Mouse (Mus musculus) gastrocnemius, postnatal 10 days (tissue): Measurements from ENCODE around the gene Sephs2. TPM values are rescaled to one million over a fixed set of nuclear protein-coding genes. Genes with fewer than 3 reads are reported as not detected.

Experiments
- DNase-seq: peaks from one replicate; pipeline ENCODE4 v3.0.0; 2021; ENCODE audit warnings: mixed read lengths
- total RNA-seq, 2 experiments: library from RNA; stranded (reverse); gene quantifications; 2 replicates each; pipeline ENCODE4 v1.2.3; 2021

Gene Sephs2
- total RNA-seq, 2 experiments from 2014 or later: 19.5 to 20.5 TPM

DNA sequence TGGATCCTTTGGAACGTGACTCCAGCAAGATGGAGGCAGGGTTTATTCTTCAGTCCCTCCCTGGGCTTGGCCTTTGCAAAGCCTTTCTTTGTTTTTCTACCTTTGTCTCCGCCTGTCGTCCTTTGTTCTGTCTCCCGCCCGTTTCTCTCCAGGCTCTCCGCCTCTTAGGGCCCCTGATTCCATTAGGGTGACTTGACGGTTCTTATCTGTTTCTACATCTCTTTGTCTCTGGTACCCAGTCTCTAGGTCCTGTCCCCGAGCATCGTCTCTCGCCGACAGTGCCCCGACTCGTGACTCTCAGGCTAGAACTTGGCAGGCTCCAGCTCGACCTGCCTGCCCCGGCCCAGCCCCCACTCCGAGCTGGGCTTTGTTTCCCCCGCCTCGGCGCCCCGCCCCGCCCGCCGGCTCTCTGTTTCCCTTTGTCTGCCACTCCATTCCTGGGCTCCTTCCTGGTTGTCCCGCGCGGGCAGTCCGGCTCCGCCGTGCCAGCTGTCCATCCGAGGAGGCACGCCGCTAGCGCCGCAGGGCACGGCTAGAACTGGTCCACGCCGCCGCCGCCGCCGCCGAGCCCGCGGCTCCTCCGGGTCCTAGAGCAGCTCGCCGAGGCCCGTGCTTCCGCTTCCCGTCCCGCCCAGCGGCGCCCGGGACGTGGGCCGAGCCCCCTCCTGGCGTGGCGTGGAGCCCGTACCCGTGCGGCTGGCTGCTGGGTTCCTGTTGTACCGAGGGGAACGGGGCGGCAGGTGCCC lies 41.1 kb downstream of the Sephs2 start, which contains the start of the genes Zfp553 and Sept1:
TSS of gene Zfp553 (plus strand) at position 440 of the 746 bp plus-strand sequence.
TSS of gene Sept1 (minus strand) at position 509 of the 746 bp plus-strand sequence.
- peak; percentile 85 for DNase-seq

DNA sequence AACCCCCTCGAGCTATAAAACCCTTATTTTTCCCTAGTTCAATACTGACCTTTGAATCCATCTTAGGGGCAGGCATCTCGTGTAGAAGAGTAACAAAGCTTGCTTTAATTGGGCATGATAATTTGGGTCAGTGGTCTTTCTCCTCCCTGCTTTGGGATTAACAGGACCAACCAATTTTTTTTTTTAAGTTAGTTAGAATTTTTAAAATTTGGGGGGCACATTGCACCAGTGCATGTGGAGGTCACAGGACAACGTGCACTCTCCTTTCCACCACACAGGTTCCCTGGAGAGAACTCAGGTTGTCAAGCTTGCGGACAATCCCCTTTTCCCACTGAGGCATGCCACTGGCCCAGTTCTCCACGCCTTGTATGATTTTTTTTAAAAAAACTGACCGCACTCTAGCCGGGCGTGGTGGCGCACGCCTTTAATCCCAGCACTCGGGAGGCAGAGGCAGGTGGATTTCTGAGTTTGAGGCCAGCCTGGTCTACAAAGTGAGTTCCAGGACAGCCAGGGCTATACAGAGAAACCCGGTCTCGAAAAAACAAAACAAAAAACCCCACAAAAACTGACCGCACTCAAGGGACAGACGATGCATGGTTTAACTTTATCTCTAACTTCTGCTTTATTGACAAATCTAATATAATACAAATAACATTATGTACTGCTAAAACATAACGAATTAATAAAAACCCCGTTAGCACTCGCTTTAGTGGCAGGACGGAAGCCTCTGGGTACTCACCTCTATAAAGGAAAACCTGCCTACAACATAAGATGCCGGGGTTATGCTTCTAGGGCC lies 41.8 kb downstream of the Sephs2 start:
- no peak for DNase-seq

DNA sequence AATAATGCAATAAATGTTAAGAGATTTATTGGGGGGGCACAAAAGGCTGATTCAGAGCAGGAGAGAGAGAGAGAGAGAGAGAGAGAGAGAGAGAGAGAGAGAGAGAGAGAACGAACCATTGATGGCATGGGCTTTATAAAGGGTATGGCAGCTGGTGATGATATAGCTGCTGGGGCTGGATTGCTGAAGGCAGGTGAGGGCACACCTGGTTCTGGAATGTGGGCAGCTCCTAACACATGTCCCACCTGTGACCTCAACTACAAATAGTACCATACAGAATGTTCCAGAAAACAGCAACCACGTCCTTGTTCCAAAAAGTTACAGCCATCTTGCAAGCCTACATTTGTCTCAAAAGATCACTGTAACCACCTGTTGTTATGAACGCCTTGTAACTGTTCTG lies 42.5 kb downstream of the Sephs2 start:
- DNase-seq: no peak

DNA sequence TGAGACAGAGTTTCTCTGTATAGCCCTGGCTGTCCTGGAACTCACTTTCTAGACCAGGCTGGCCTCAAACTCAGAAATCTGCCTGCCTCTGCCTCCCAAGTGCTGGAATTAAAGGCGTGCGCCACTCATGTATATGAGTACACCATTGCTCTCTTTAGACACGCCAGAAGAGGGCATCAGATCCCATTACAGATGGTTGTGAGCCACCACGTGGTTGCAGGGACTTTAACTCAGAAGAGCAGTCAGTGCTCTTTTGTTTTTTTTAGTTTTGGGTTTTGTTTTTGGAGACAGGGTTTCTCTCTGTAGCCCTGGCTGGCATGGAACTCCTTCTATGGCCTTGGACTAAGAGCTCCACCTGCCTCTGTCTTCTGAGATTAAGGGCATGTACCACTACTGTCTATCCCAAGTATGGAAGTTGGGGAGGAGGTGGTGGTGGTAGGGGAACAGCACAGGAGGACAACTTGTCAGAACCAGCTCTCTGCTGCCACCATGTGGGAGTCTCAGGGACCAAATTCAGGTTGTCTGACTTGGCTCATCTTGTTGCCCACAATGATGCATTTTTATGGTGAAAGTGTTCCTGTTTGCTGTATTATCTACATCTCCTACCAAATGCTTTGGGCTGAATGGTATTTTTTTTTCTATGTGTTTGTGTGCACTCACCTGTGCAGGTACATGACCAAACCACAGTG lies 45.1 kb downstream of the Sephs2 start:
- DNase-seq: peak; percentile 87

DNA sequence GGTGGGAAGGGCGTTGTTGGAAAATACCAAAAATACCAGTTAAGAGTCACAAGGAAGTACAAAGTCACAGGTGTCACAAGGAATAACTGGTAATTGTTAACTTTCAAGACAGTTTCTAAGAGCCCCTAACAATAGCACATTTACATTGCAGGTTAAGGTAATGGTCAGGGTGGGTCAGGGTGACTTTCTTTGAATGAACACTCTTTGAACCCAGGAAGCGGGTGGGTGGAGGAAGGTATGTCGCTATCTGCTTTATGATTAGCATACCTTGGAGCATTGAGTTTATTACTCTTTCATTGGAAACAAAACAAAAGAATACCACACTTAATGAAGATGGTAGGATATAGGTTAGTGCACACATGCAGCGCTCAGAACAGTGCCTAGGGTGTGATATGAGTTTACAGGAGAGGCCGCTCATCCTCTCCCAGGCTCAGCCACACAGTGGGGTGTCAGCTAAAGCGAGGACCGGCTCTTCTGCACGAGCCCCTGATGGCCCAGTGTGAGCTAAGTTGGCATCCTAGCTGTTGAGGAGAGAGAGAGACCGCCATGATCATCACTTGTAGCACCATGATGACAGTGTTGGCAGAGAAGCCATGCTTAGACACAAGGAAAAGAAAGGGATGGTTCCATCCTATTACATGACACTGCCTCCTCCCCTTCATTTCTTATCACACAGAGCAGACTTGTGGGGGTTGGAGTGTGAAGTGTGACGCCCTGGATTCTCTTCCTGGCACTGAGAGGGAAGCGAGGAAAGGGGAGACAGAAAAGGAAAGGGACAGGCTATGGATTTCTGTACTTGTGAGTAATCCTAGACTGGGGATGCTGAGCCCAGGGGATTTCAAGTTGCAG lies 48.5 kb downstream of the Sephs2 start:
- DNase-seq: no peak

DNA sequence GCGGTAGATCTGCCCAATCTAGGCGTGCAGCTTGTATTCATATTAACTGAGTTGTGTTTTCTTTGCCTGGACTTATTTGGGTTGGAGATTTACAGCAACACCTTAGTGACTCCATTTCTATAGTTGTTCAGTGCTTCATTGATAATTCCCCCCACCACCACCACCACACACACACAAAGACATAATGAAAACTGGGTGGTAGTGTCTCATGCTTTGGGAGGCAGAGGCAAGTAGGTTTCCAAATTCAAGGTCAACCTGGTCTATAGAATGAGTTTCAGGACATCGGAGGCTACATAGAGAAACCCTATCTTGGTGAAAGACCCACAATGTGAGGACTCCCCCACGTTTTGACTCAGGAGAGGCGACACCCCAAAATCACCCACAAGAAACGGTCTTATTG lies 49.2 kb downstream of the Sephs2 start:
- DNase-seq: no peak

DNA sequence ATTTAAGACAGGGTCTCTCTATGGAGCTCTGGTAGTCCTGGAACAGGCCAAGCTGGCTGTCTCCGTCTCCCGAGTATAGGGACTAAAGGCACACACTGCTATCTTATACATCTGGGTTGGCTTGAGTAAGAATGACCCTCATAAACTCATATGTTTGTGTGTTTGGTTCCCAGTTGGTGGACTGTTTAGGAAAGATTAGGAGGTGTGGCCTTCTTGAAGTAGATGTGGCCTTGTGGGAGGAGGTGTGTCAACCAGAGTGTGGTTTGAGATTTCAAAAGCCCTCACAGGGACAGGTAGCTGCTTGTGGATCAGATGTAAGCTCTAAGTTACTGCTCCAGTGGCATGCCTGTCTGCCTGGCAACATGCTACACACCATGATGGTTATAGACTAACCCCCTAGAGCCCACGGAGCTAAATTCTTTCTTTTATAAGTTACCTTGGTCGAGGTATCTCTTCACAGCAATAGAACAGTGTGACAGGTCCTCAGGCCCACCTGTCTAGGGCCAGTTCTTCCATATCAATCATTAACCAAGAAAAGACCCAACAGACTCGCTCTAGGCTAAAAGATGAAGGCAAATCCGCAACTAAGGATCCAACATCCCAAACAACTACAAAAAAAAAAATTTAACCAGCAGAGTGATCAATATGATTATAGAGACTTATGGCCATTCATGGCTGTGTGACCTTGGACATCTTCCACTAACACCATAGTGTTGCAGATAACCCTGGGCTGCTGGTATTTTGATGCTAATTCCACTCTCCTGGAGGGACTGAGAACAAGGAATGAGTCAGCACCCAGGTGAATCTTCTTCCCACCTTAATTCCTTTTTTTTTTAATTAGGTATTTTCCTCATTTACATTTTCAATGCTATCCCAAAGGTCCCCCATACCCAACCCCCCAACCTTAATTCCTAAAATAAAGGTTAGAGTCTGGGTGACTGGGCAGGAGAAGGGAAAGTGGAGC lies 50.1 kb downstream of the Sephs2 start:
- DNase-seq: no peak

DNA sequence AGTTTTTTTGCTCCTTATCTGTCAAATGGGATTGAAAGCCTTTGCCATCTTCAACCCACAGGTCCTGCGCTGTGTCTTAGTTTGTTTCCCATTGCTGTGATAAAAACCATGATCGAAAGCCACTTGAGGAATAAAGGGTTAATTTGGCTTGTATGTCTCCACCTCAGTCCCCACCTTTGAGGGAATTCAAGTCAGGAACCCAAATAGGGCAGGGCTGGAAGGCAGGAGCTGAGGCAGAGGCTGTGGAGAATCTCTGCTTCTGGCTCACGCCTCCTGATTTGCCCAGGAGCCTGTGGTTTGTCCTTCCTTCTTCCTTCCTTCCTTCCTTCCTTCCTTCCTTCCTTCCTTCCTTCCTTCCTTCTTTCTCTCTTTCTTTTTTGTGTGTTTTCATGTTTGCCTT lies 50.7 kb downstream of the Sephs2 start:
- DNase-seq: no peak

Other genes with a start within 250 kb of the Sephs2 start
- gene Maz, start 247.0 kb downstream of the Sephs2 start, total RNA-seq: 10 to 100 TPM; 75.6 to 92.8 TPM
- gene Kif22, start 231.6 kb downstream of the Sephs2 start, total RNA-seq: 10 to 100 TPM; 10.8 to 12.5 TPM
- gene Zg16, start 186.7 kb downstream of the Sephs2 start, total RNA-seq: not detected
- 1 to 10 TPM in 1 of 2 experiments, under 1 TPM in 1; 0.59 to 2.1 TPM for gene AI467606, start 182.7 kb downstream of the Sephs2 start, total RNA-seq
- 1 to 10 TPM; 1.9 to 2.3 TPM for gene Qprt, start 151.8 kb downstream of the Sephs2 start, total RNA-seq
- gene Spn, start 136.2 kb downstream of the Sephs2 start, total RNA-seq: under 1 TPM; 0.16 to 0.86 TPM
- 10 to 100 TPM; 36.7 to 41.1 TPM for gene Cd2bp2, start 78.0 kb downstream of the Sephs2 start, total RNA-seq
- 10 to 100 TPM; 38.6 to 45.1 TPM for gene Tbc1d10b, start 65.6 kb downstream of the Sephs2 start, total RNA-seq
- gene Mylpf, start 65.2 kb downstream of the Sephs2 start, total RNA-seq: over 10,000 TPM; 46,059 to 51,168 TPM
- 1 to 10 TPM; 5.5 to 7.3 TPM for gene Zfp553, start 41.0 kb downstream of the Sephs2 start, total RNA-seq
- gene Sept1, start 40.9 kb downstream of the Sephs2 start, total RNA-seq: 1 to 10 TPM; 6.9 to 7.5 TPM
- gene Zfp771, start 29.8 kb downstream of the Sephs2 start, total RNA-seq: 10 to 100 TPM; 18.6 to 20.9 TPM
- 10 to 100 TPM; 33.9 to 38.6 TPM for gene Dctpp1, start 13.3 kb downstream of the Sephs2 start, total RNA-seq
- gene Itgal, start 22.2 kb upstream of the Sephs2 start, total RNA-seq: 1 to 10 TPM in 1 of 2 experiments, under 1 TPM in 1; 0.75 to 1.5 TPM
- 10 to 100 TPM; 23.0 to 28.7 TPM for gene Zfp768, start 71.5 kb upstream of the Sephs2 start, total RNA-seq
- gene Zfp747, start 102.0 kb upstream of the Sephs2 start, total RNA-seq: 1 to 10 TPM; 3.6 to 5.1 TPM
- 1 to 10 TPM; 1.7 to 2.7 TPM for gene 9130019O22Rik, start 113.1 kb upstream of the Sephs2 start, total RNA-seq
- 1 to 10 TPM; 2.9 to 3.7 TPM for gene E430018J23Rik, start 119.6 kb upstream of the Sephs2 start, total RNA-seq
- gene Zfp764, start 132.8 kb upstream of the Sephs2 start, total RNA-seq: 1 to 10 TPM; 2.8 to 4.3 TPM
- gene Zfp688, start 148.0 kb upstream of the Sephs2 start, total RNA-seq: 1 to 10 TPM; 3.2 to 4.5 TPM
- 1 to 10 TPM; 1.8 to 1.9 TPM for gene Zfp689, start 175.1 kb upstream of the Sephs2 start, total RNA-seq
- gene Prr14, start 185.6 kb upstream of the Sephs2 start, total RNA-seq: 10 to 100 TPM; 16.2 to 25.3 TPM
- gene Fbrs, start 205.1 kb upstream of the Sephs2 start, total RNA-seq: 10 to 100 TPM; 29.5 to 35.8 TPM
- gene Srcap, start 237.9 kb upstream of the Sephs2 start, total RNA-seq: 10 to 100 TPM; 56.8 to 66.1 TPM
- gene Gm42715, start 245.5 kb upstream of the Sephs2 start, total RNA-seq: 10 to 100 TPM; 10.3 to 10.5 TPM